Mouse (Mus musculus): ENCODE results near the gene Mpv17. TPM values are rescaled to one million over a fixed set of nuclear protein-coding genes. Genes with fewer than 3 reads are reported as not detected.

The Mpv17 gene
- total and polyA plus RNA-seq, 2 experiments from 2014 or later: 52.1 to 75.0 TPM

GRCm38 (mm10) chr5:31138241-31138967 is 15.6 kb downstream of the Mpv17 start, which contains the start of gene Ucn:
Gene Ucn (minus strand): TSS chr5:31138829.
- Histone ChIP-seq H3K27ac (no peak within 1 kb of the TSS), H3K4me3 (ENCODE audit: low read length) (peak within 1 kb of the TSS; percentile 34), H3K36me3 (ENCODE audit: insufficient read depth, low read length) (no peaks in the 10 kb centered on the region), H3K4me2 (ENCODE audit: low read depth, low read length) (peak within 1 kb of the TSS; percentile 54), H3K9me3 (ENCODE audit: low read length) (no peaks in the 10 kb centered on the region), H3K4me1 (ENCODE audit: insufficient read depth, low read length) (peaks cover 7% of the 10 kb centered on the region; the same call in 1 of the 2 replicates), H3K27me3 (ENCODE audit: insufficient read depth, low read length) (peaks cover 38% of the 10 kb centered on the region), H3K9ac (replicated peaks; ENCODE audit: low read length) (no peak within 1 kb of the TSS)
- ATAC-seq (peak; percentile 38; the same call in 1 of the 2 replicates), DNase-seq (ENCODE audit: low spot score) (no peak)
- TF ChIP-seq CTCF (IDR thresholded peaks at IDR 0.05; ENCODE audit: low read depth): no peak
- WGBS: 2% methylated on average over 52 of the region's 52 CpGs

GRCm38 (mm10) chr5:31137658-31138057 is 16.4 kb downstream of the Mpv17 start:
- H3K36me3 ChIP-seq (ENCODE audit: insufficient read depth, low read length): no peaks in the 10 kb centered on the region
- ATAC-seq (no peak), DNase-seq (ENCODE audit: low spot score) (no peak)
- peak overlapping the region; percentile 54 for H3K4me2 ChIP-seq (ENCODE audit: low read depth, low read length)
- no peak for TF ChIP-seq CTCF (IDR thresholded peaks at IDR 0.05; ENCODE audit: low read depth)
- H3K27me3 ChIP-seq (ENCODE audit: insufficient read depth, low read length): peaks cover 38% of the 10 kb centered on the region
- H3K4me3 ChIP-seq (ENCODE audit: low read length): peak overlapping the region; percentile 34
- 3% methylated on average over 13 of the region's 13 CpGs for WGBS
- no peak overlapping the region for H3K27ac ChIP-seq
- peaks cover 7% of the 10 kb centered on the region; the same call in 1 of the 2 replicates for H3K4me1 ChIP-seq (ENCODE audit: insufficient read depth, low read length)
- no peaks in the 10 kb centered on the region for H3K9me3 ChIP-seq (ENCODE audit: low read length)
- H3K9ac ChIP-seq (replicated peaks; ENCODE audit: low read length): no peak overlapping the region

GRCm38 (mm10) chr5:31136730-31137424 is 17.2 kb downstream of the Mpv17 start:
- DNase-seq (ENCODE audit: low spot score) (no peak), ATAC-seq (no peak)
- no peak for TF ChIP-seq CTCF (IDR thresholded peaks at IDR 0.05; ENCODE audit: low read depth)
- H3K27ac ChIP-seq: no peak overlapping the region
- H3K36me3 ChIP-seq (ENCODE audit: insufficient read depth, low read length): no peaks in the 10 kb centered on the region
- WGBS: under 1% methylated on average over 33 of the region's 33 CpGs
- H3K4me1 ChIP-seq (ENCODE audit: insufficient read depth, low read length): peaks cover 7% of the 10 kb centered on the region; the same call in 1 of the 2 replicates
- H3K9ac ChIP-seq (replicated peaks; ENCODE audit: low read length): no peak overlapping the region
- H3K4me2 ChIP-seq (ENCODE audit: low read depth, low read length): peak overlapping the region; percentile 54
- no peaks in the 10 kb centered on the region for H3K9me3 ChIP-seq (ENCODE audit: low read length)
- peaks cover 38% of the 10 kb centered on the region for H3K27me3 ChIP-seq (ENCODE audit: insufficient read depth, low read length)
- H3K4me3 ChIP-seq (ENCODE audit: low read length): peak overlapping the region; percentile 34

GRCm38 (mm10) chr5:31126050-31126449 is 28.0 kb downstream of the Mpv17 start:
- no peak overlapping the region for H3K4me3 ChIP-seq (ENCODE audit: low read length)
- H3K4me1 ChIP-seq (ENCODE audit: insufficient read depth, low read length): no peaks in the 10 kb centered on the region
- 42% methylated on average over 5 of the region's 5 CpGs for WGBS
- no peak overlapping the region for H3K4me2 ChIP-seq (ENCODE audit: low read depth, low read length)
- H3K9ac ChIP-seq (replicated peaks; ENCODE audit: low read length): no peak overlapping the region
- no peaks in the 10 kb centered on the region for H3K9me3 ChIP-seq (ENCODE audit: low read length)
- no peak for TF ChIP-seq CTCF (IDR thresholded peaks at IDR 0.05; ENCODE audit: low read depth)
- no peak overlapping the region for H3K27ac ChIP-seq
- DNase-seq (ENCODE audit: low spot score): no peak
- ATAC-seq: no peak
- H3K36me3 ChIP-seq (ENCODE audit: insufficient read depth, low read length): no peaks in the 10 kb centered on the region
- H3K27me3 ChIP-seq (ENCODE audit: insufficient read depth, low read length): no peaks in the 10 kb centered on the region

- Histone ChIP-seq H3K9ac (replicated peaks; ENCODE audit: low read length) (no peak overlapping the region), H3K9me3 (ENCODE audit: low read length) (no peaks in the 10 kb centered on the region), H3K27me3 (ENCODE audit: insufficient read depth, low read length) (no peaks in the 10 kb centered on the region), H3K4me2 (ENCODE audit: low read depth, low read length) (no peak overlapping the region), H3K4me1 (ENCODE audit: insufficient read depth, low read length) (no peaks in the 10 kb centered on the region), H3K4me3 (ENCODE audit: low read length) (no peak overlapping the region), H3K36me3 (ENCODE audit: insufficient read depth, low read length) (no peaks in the 10 kb centered on the region), H3K27ac (no peak overlapping the region)
- no peak for ATAC-seq
- no peak for DNase-seq (ENCODE audit: low spot score)
- no peak for TF ChIP-seq CTCF (IDR thresholded peaks at IDR 0.05; ENCODE audit: low read depth)
- 43% methylated on average over 2 of the region's 2 CpGs for WGBS
These were observed 30.6 kb downstream of the Mpv17 start for GRCm38 (mm10) chr5:31123481-31123880.

GRCm38 (mm10) chr5:31121111-31121510 is 32.9 kb downstream of the Mpv17 start:
- Histone ChIP-seq H3K4me2 (ENCODE audit: low read depth, low read length) (no peak overlapping the region), H3K36me3 (ENCODE audit: insufficient read depth, low read length) (no peaks in the 10 kb centered on the region), H3K9me3 (ENCODE audit: low read length) (no peaks in the 10 kb centered on the region), H3K4me3 (ENCODE audit: low read length) (no peak overlapping the region), H3K27ac (no peak overlapping the region), H3K27me3 (ENCODE audit: insufficient read depth, low read length) (no peaks in the 10 kb centered on the region), H3K9ac (replicated peaks; ENCODE audit: low read length) (no peak overlapping the region), H3K4me1 (ENCODE audit: insufficient read depth, low read length) (no peaks in the 10 kb centered on the region)
- 88% methylated on average over 8 of the region's 8 CpGs for WGBS
- no peak for ATAC-seq
- no peak for DNase-seq (ENCODE audit: low spot score)
- TF ChIP-seq CTCF (IDR thresholded peaks at IDR 0.05; ENCODE audit: low read depth): no peak
